Mouse (Mus musculus) brain, embryonic 14.5 days (tissue): ENCODE data around the gene Ston2. TPM values are rescaled to one million over a fixed set of nuclear protein-coding genes. Genes with fewer than 3 reads are reported as not detected.
"Not testable (repeated sequence)": the region's sequence is repeated elsewhere in the genome, so short reads cannot be mapped to it uniquely, and the experiment has no call there.

Experiments
- DNase-seq: peaks from one replicate; pipeline ENCODE4 v3.0.0-alpha.2; 2011; ENCODE audit warnings: low read depth
- CTCF ChIP-seq: fragments of 200-500 bp; IDR thresholded peaks from 2 replicates; pipeline ENCODE4 v1.5.1; 2012; ENCODE audit warnings: inconsistent platforms, mild to moderate bottlenecking, moderate library complexity, borderline replicate concordance; ENCODE audit not compliant: insufficient read depth, insufficient read length; ENCODE audit errors: extremely low read depth
- POLR2A ChIP-seq: fragments of 200-500 bp; IDR thresholded peaks from 2 replicates; pipeline ENCODE4 v1.6.1; 2012; ENCODE audit warnings: mild to moderate bottlenecking, inconsistent platforms, borderline replicate concordance; ENCODE audit not compliant: poor library complexity, insufficient read depth, insufficient read length, severe bottlenecking; ENCODE audit errors: extremely low read depth
- polyA plus RNA-seq: library from polyadenylated mRNA; depleted of rRNA; stranded (reverse); fragments of >200 nt; gene quantifications from 2 replicates; pipeline ENCODE4 v1.2.3, GENCODE M21; 2012

The Ston2 gene
- polyA plus RNA-seq, 1 experiment: 9.0 TPM

GRCm38 (mm10) chr12:91759836-91760235 is 28.4 kb downstream of the Ston2 start:
- no peak for TF ChIP-seq CTCF
- no peak for TF ChIP-seq POLR2A
- no peak for DNase-seq

- TF ChIP-seq CTCF (no peak), POLR2A (no peak)
- DNase-seq: no peak
These were observed 30.2 kb downstream of the Ston2 start for GRCm38 (mm10) chr12:91757854-91758562.

- DNase-seq: no peak
- TF ChIP-seq POLR2A (no peak), CTCF (no peak)
These were observed 31.5 kb downstream of the Ston2 start for GRCm38 (mm10) chr12:91756562-91757166.

- peak; percentile 86 for DNase-seq
- no peak for TF ChIP-seq POLR2A
- no peak for TF ChIP-seq CTCF
These were observed 33.6 kb downstream of the Ston2 start for GRCm38 (mm10) chr12:91754606-91755005.

- DNase-seq: no peak
- TF ChIP-seq POLR2A (no peak), CTCF (no peak)
These were observed 35.5 kb downstream of the Ston2 start for GRCm38 (mm10) chr12:91752711-91753110.

- DNase-seq: no peak
- TF ChIP-seq CTCF (no peak), POLR2A (no peak)
These were observed 36.1 kb downstream of the Ston2 start for GRCm38 (mm10) chr12:91751893-91752597.

GRCm38 (mm10) chr12:91749543-91750184 is 38.5 kb downstream of the Ston2 start:
- TF ChIP-seq CTCF: no peak
- TF ChIP-seq POLR2A: no peak
- DNase-seq: peak; percentile 76

- no peak for TF ChIP-seq POLR2A
- TF ChIP-seq CTCF: no peak
- peak; percentile 58 for DNase-seq
These were observed 39.8 kb downstream of the Ston2 start for GRCm38 (mm10) chr12:91748241-91748865.

- DNase-seq: not testable (repeated sequence)
These were observed 41.3 kb downstream of the Ston2 start for GRCm38 (mm10) chr12:91746839-91747238.

GRCm38 (mm10) chr12:91745758-91746290 is 42.4 kb downstream of the Ston2 start:
- DNase-seq: peak; percentile 72
- TF ChIP-seq POLR2A (no peak), CTCF (no peak)

- DNase-seq: peak; percentile 82
- TF ChIP-seq POLR2A: no peak
- TF ChIP-seq CTCF: no peak
These were observed 44.1 kb downstream of the Ston2 start for GRCm38 (mm10) chr12:91744091-91744490.

GRCm38 (mm10) chr12:91742916-91743315 is 45.3 kb downstream of the Ston2 start:
- no peak for DNase-seq
- TF ChIP-seq CTCF (no peak), POLR2A (no peak)
